Comparison of ENCODE assay signal across 25 mouse cellular contexts in the genomic region with DNA sequence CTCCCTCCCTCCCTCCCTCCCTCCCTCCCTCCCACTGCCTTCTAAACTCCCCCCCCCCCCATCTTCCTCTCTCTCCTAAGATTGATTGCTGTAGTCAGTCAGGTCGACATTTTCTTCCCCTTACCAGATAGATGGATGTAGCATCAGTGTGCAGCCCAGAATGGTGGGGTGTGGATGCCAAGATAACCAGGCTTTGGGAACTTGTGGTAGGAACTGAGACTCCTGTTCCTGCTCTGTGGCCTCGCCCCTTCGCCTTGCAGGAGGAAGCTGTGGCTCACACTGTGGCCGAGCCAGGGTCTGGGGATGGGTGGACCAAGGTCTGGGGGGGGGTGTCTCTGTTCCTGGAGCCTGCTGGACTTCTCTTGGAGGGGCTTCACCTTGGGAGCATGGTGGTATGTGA. TPM values are rescaled to one million over a fixed set of nuclear protein-coding genes. Genes with fewer than 3 reads are reported as not detected.
DNase-seq lines count a peak whose midpoint lies in the region; ATAC-seq and TF ChIP-seq lines count a peak whose summit lies in the region.
"Had no signal": no experiment of that assay in that cellular context is flagged by ENCODE, and none has a peak within 500 bp of the region (broad histone marks: within the 10 kb centered on the region; RNA-seq: fewer than 3 reads in every experiment).

No protein-coding gene starts in this region.

- peaks cover 7 to 13% of the 10 kb centered on the region in 2 experiments; a peak in 2 of 4 replicates for H3K4me1 ChIP-seq in ES-E14 (ENCODE audit: control insufficient read depth in 2 of 2, insufficient read depth in 2 of 2, low read length in 2 of 2, poor library complexity in 1 of 2)
- H3K4me1 ChIP-seq in liver, embryonic 11.5 days (replicated peaks; ENCODE audit: control insufficient read depth, insufficient read depth, low read length), result peaks cover 31% of the 10 kb centered on the region

- DNase-seq in ES-E14 (ENCODE audit: low read depth, low spot score) (no peak), MEL-GATA-1-ER (ENCODE audit: extremely low read depth, low read depth) (peak; percentile 87)
- DNase-seq in liver, embryonic 11.5 days (ENCODE audit: low spot score), result no peak
- DNase-seq in adrenal gland, postnatal 36 days, result no peak
- DNase-seq in lung, postnatal 4 days, result no peak
- DNase-seq in right cerebral cortex, postnatal 25 days, result no peak
- DNase-seq: adrenal gland, adult 2 months; cerebellum, adult 2 months; cerebellum, postnatal 25 days; embryo, embryonic 11 days; kidney, adult 11 months; kidney, postnatal 4 days; lung, adult 2 months; lung, postnatal 36 days; right cerebral cortex, postnatal 14 days; spleen, adult 18-20 months had no signal

- no peak overlapping the region for H3K9ac ChIP-seq in ES-E14 (ENCODE audit: insufficient read depth, low read depth, low read length, poor library complexity, severe bottlenecking)
- no peak overlapping the region for H3K9ac ChIP-seq in liver, embryonic 11.5 days (ENCODE audit: low read depth, low read length)
- H3K9ac ChIP-seq: embryonic facial prominence, embryonic 13.5 days; forebrain, embryonic 13.5 days; kidney, embryonic 15.5 days; limb, embryonic 15.5 days; midbrain, embryonic 15.5 days; neural tube, embryonic 12.5 days had no signal

- peak; percentile 35; the same call in 1 of the 2 replicates for ATAC-seq in liver, embryonic 11.5 days (replicated peaks; ENCODE audit: low FRiP score)
- peak; percentile 54 for ATAC-seq in megakaryocyte progenitor cell, adult 5-6 weeks (replicated peaks; ENCODE audit: poor library complexity)
- ATAC-seq: forebrain, embryonic 13.5 days; midbrain, embryonic 15.5 days had no signal

- no peak overlapping the region for H3K4me2 ChIP-seq in liver, embryonic 11.5 days
- H3K4me2 ChIP-seq: embryonic facial prominence, embryonic 13.5 days; forebrain, embryonic 13.5 days; heart, embryonic 11.5 days; kidney, embryonic 15.5 days; limb, embryonic 15.5 days; midbrain, embryonic 15.5 days; neural tube, embryonic 12.5 days had no signal

- 21% methylated on average over 4 of the region's 4 CpGs for WGBS in liver, embryonic 11.5 days

- H3K9me3 ChIP-seq in ES-E14 (ENCODE audit: control insufficient read depth, insufficient read depth, low read depth, low read length), result no peaks in the 10 kb centered on the region
- no peaks in the 10 kb centered on the region for H3K9me3 ChIP-seq in liver, embryonic 11.5 days (ENCODE audit: control insufficient read depth, low read length)
- H3K9me3 ChIP-seq: embryonic facial prominence, embryonic 13.5 days; forebrain, embryonic 13.5 days; kidney, embryonic 15.5 days; limb, embryonic 15.5 days; midbrain, embryonic 15.5 days; neural tube, embryonic 12.5 days had no signal

- in situ Hi-C loops in ES-E14 (cut with MboI; ENCODE audit: low sequenced_read_pairs in 2 of 2, unreplicated experiment in 2 of 2), result no loop called here

- no peak overlapping the region for H3K4me3 ChIP-seq in ES-E14 (ENCODE audit: insufficient read depth in 1 of 2, low read depth in 1 of 2, low read length in 2 of 2, poor library complexity in 1 of 2, severe bottlenecking in 1 of 2)
- H3K4me3 ChIP-seq in liver, embryonic 11.5 days (ENCODE audit: low read depth, low read length), result no peak overlapping the region
- H3K4me3 ChIP-seq: embryonic facial prominence, embryonic 13.5 days; forebrain, embryonic 13.5 days; kidney, embryonic 15.5 days; left cerebral cortex, adult 2 months; limb, embryonic 15.5 days; midbrain, embryonic 15.5 days; neural tube, embryonic 12.5 days had no signal

- H3K36me3 ChIP-seq in ES-E14 (ENCODE audit: control insufficient read depth, insufficient read depth, low read length, poor library complexity, severe bottlenecking), result no peaks in the 10 kb centered on the region
- no peaks in the 10 kb centered on the region for H3K36me3 ChIP-seq in liver, embryonic 11.5 days (ENCODE audit: control insufficient read depth, insufficient read depth, low read length)
- H3K36me3 ChIP-seq: embryonic facial prominence, embryonic 13.5 days; kidney, embryonic 15.5 days; limb, embryonic 15.5 days; midbrain, embryonic 15.5 days; neural tube, embryonic 12.5 days had no signal

- H3K27me3 ChIP-seq in liver, embryonic 11.5 days (replicated peaks; ENCODE audit: control insufficient read depth, insufficient read depth, low read length), result no peaks in the 10 kb centered on the region
- H3K27me3 ChIP-seq: embryonic facial prominence, embryonic 13.5 days; forebrain, embryonic 13.5 days; kidney, embryonic 15.5 days; limb, embryonic 15.5 days; midbrain, embryonic 15.5 days; neural tube, embryonic 12.5 days had no signal

- 0 out of 2 replicates have a peak overlapping the region, but pooled peaks have one; percentile 47 for H3K27ac ChIP-seq in ES-E14 (ENCODE audit: insufficient read depth, low read depth, low read length, poor library complexity, severe bottlenecking)
- no peak overlapping the region for H3K27ac ChIP-seq in liver, embryonic 11.5 days (ENCODE audit: low read depth, low read length)
- H3K27ac ChIP-seq: embryonic facial prominence, embryonic 13.5 days; forebrain, embryonic 13.5 days; kidney, embryonic 15.5 days; left cerebral cortex, adult 2 months; limb, embryonic 15.5 days; midbrain, embryonic 15.5 days; neural tube, embryonic 12.5 days had no signal

TF ChIP-seq in ES-E14, 5 proteins besides CTCF, POLR2A, EP300 and RAD21:
- TF ChIP-seq ZNF384 (IDR thresholded peaks at IDR 0.05; ENCODE audit: low read depth, low read length) (no peak), CHD2 (IDR thresholded peaks at IDR 0.05; ENCODE audit: low read depth, low read length) (no peak), MAFK (IDR thresholded peaks at IDR 0.05; ENCODE audit: insufficient read depth, low read depth, low read length) (no peak), ZC3H11A (IDR thresholded peaks at IDR 0.05; ENCODE audit: borderline replicate concordance, low read depth, low read length) (no peak), HCFC1 (IDR thresholded peaks at IDR 0.05; ENCODE audit: borderline replicate concordance, insufficient read depth, low read length) (no peak)

RNA-seq across cellular contexts. Expression of a gene that starts 4.1 kb away (rescaled TPM):
- 46.7 and 75.7 TPM in 2 replicates for total RNA-seq in ES-E14 (2012; rRNA removed)
- polyA plus RNA-seq in liver, embryonic 11.5 days (2014; fragmentation: Nextera tagmentation; extraction: Ambion mirVana), result 9.8 and 10.0 TPM in 2 replicates
- 25.9 and 30.6 TPM in 2 replicates for total RNA-seq in megakaryocyte progenitor cell, adult 5-6 weeks (2015)
- 28.8 and 35.6 TPM in 2 replicates for total RNA-seq in megakaryocyte progenitor cell, adult 5-6 weeks (2017)
- total RNA-seq in adrenal gland, postnatal 36 days (2021), result 10 to 100 TPM; 20.1 to 20.7 TPM

RNA-seq across cellular contexts. Expression of a gene that starts 48.3 kb away (rescaled TPM):
- total RNA-seq in ES-E14 (2012; rRNA removed), result 17.7 and 22.1 TPM in 2 replicates
- polyA plus RNA-seq in liver, embryonic 11.5 days (2014; fragmentation: Nextera tagmentation; extraction: Ambion mirVana), result 106 and 107 TPM in 2 replicates
- 65.4 and 85.3 TPM in 2 replicates for total RNA-seq in megakaryocyte progenitor cell, adult 5-6 weeks (2015)
- 33.9 and 35.0 TPM in 2 replicates for total RNA-seq in megakaryocyte progenitor cell, adult 5-6 weeks (2017)
- total RNA-seq in adrenal gland, postnatal 36 days (2021), result 10 to 100 TPM; 51.8 to 63.2 TPM
